Mouse (Mus musculus): Measurements from ENCODE around the gene Krtap19-5.

The Krtap19-5 gene

GRCm38 (mm10) chr16:88896357-88896756 is at the start of gene Krtap19-5:
TSS of gene Krtap19-5 (minus strand) at chr16:88896457.
- in situ Hi-C loops (cut with MboI; ENCODE audit: low sequenced_read_pairs), result no loop called here

- in situ Hi-C loops (cut with MboI; ENCODE audit: low sequenced_read_pairs), result no loop called here
Observed at GRCm38 (mm10) chr16:88941106-88941505, 44.8 kb upstream of the Krtap19-5 start.

GRCm38 (mm10) chr16:88938252-88938651 is 42.0 kb upstream of the Krtap19-5 start:
- in situ Hi-C loops (cut with MboI; ENCODE audit: low sequenced_read_pairs), result no loop called here

- in situ Hi-C loops (cut with MboI; ENCODE audit: low sequenced_read_pairs), result no loop called here
Observed at GRCm38 (mm10) chr16:88932165-88932564, 35.9 kb upstream of the Krtap19-5 start, which contains the start of gene Krtap19-9b. TSS of gene Krtap19-9b (minus strand) at chr16:88932265.

- in situ Hi-C loops (cut with MboI; ENCODE audit: low sequenced_read_pairs), result no loop called here
Observed at GRCm38 (mm10) chr16:88886870-88887269, 9.4 kb downstream of the Krtap19-5 start.

- in situ Hi-C loops (cut with MboI; ENCODE audit: low sequenced_read_pairs), result no loop called here
Observed at GRCm38 (mm10) chr16:88884989-88885388, 11.3 kb downstream of the Krtap19-5 start, which contains the start of gene Krtap19-4. TSS of gene Krtap19-4 (minus strand) at chr16:88885089.

GRCm38 (mm10) chr16:88877938-88878337 is 18.3 kb downstream of the Krtap19-5 start, which contains the start of gene Krtap19-3:
TSS of gene Krtap19-3 (minus strand) at chr16:88878038.
- in situ Hi-C loops (cut with MboI; ENCODE audit: low sequenced_read_pairs), result no loop called here

GRCm38 (mm10) chr16:88874169-88874568 is 22.1 kb downstream of the Krtap19-5 start, which contains the start of gene Krtap19-2:
TSS of gene Krtap19-2 (minus strand) at chr16:88874269.
- in situ Hi-C loops (cut with MboI; ENCODE audit: low sequenced_read_pairs), result no loop called here

GRCm38 (mm10) chr16:88869311-88869710 is 26.9 kb downstream of the Krtap19-5 start, which contains the start of gene Krtap19-1:
TSS of gene Krtap19-1 (minus strand) at chr16:88869411.
- in situ Hi-C loops (cut with MboI; ENCODE audit: low sequenced_read_pairs), result no loop called here

GRCm38 (mm10) chr16:88864887-88865407 is 31.3 kb downstream of the Krtap19-5 start:
- in situ Hi-C loops (cut with MboI; ENCODE audit: low sequenced_read_pairs), result no loop called here

- in situ Hi-C loops (cut with MboI; ENCODE audit: low sequenced_read_pairs), result no loop called here
Observed at GRCm38 (mm10) chr16:88851450-88851849, 44.8 kb downstream of the Krtap19-5 start.

- in situ Hi-C loops (cut with MboI; ENCODE audit: low sequenced_read_pairs), result no loop called here
Observed at GRCm38 (mm10) chr16:88848558-88848957, 47.7 kb downstream of the Krtap19-5 start.

GRCm38 (mm10) chr16:88847363-88847762 is 48.9 kb downstream of the Krtap19-5 start:
- in situ Hi-C loops (cut with MboI; ENCODE audit: low sequenced_read_pairs), result no loop called here
